Mouse (Mus musculus) small intestine, adult 2 months (tissue): Measurements from ENCODE around the gene Aldh3b2. TPM values are rescaled to one million over a fixed set of nuclear protein-coding genes. Genes with fewer than 3 reads are reported as not detected.

ENCODE experiments used
- H3K27ac ChIP-seq: fragments of 200-500 bp; 2 replicates; pipeline ENCODE4 v1.5.1; 2012; ENCODE audit warnings: low read depth, low read length, control low read depth, inconsistent platforms; ENCODE audit not compliant: insufficient read depth
- H3K27me3 ChIP-seq: fragments of 200-500 bp; 2 replicates; pipeline ENCODE4 v1.6.1; 2012; ENCODE audit warnings: mild to moderate bottlenecking, moderate library complexity, low read length, inconsistent platforms; ENCODE audit not compliant: control insufficient read depth, insufficient read depth
- H3K36me3 ChIP-seq: fragments of 200-500 bp; 2 replicates; pipeline ENCODE4 v1.6.1; 2012; ENCODE audit warnings: mild to moderate bottlenecking, low read length, control low read depth, inconsistent platforms; ENCODE audit not compliant: control insufficient read depth, insufficient read depth
- H3K4me1 ChIP-seq: fragments of 200-500 bp; 2 replicates; pipeline ENCODE4 v1.6.1; 2012; ENCODE audit warnings: low read length, inconsistent platforms, mixed read lengths; ENCODE audit not compliant: control insufficient read depth, insufficient read depth, insufficient read length
- H3K4me3 ChIP-seq: fragments of 200-500 bp; 2 replicates; pipeline ENCODE4 v1.5.1; 2012; ENCODE audit warnings: low read depth, mild to moderate bottlenecking, control low read depth, inconsistent platforms, low read length, moderate library complexity
- CTCF ChIP-seq: fragments of 200-500 bp; IDR thresholded peaks from 2 replicates; pipeline ENCODE4 v1.5.1; 2012; ENCODE audit warnings: low read depth, mild to moderate bottlenecking, control low read depth, inconsistent platforms, low read length, moderate library complexity, mixed read lengths; ENCODE audit not compliant: insufficient replicate concordance, insufficient read length; ENCODE audit errors: extremely low read depth
- POLR2A ChIP-seq: fragments of 200-500 bp; IDR thresholded peaks from 2 replicates; pipeline ENCODE4 v1.6.1; 2012; ENCODE audit warnings: low read depth, mild to moderate bottlenecking, control low read depth, inconsistent platforms, low read length, moderate library complexity
- WGBS: fragments of 180-500 bp; shearing (Covaris S2); methylation state at CpG from one replicate; pipeline ENCODE4 v1.1.7; 2018; 5-methylcytosine and 5-hydroxymethylcytosine counted together
- polyA plus RNA-seq: library from polyadenylated mRNA; depleted of rRNA; stranded (reverse); fragments of >200 nt; gene quantifications from 2 replicates; pipeline ENCODE4 v1.2.3, GENCODE M21; 2012

Aldh3b2 gene
- polyA plus RNA-seq, 1 experiment = 0.55 TPM

GRCm38 (mm10) chr19:3935896-3936850 lies 36.0 kb upstream of the Aldh3b2 start:
- peak overlapping the region; percentile 74 for H3K4me3 ChIP-seq
- TF ChIP-seq CTCF (no peak), POLR2A (peak; percentile 45)
- no peaks in the 10 kb centered on the region for H3K27me3 ChIP-seq
- H3K4me1 ChIP-seq = peaks cover 5% of the 10 kb centered on the region; the same call in 1 of the 2 replicates
- H3K27ac ChIP-seq = peak overlapping the region; percentile 89
- H3K36me3 ChIP-seq = 0 out of 2 replicates have a peak, but pooled peaks cover 2% of the 10 kb centered on the region
- WGBS = 4% methylated on average over 22 of the region's 22 CpGs

GRCm38 (mm10) chr19:3942315-3942714 lies 29.8 kb upstream of the Aldh3b2 start:
- Histone ChIP-seq H3K4me3 (no peak overlapping the region), H3K4me1 (peaks cover 12% of the 10 kb centered on the region), H3K36me3 (peaks cover 10% of the 10 kb centered on the region), H3K27me3 (no peaks in the 10 kb centered on the region), H3K27ac (no peak overlapping the region)
- 84% methylated on average over 7 of the region's 7 CpGs for WGBS
- no peak for TF ChIP-seq POLR2A
- no peak for TF ChIP-seq CTCF

GRCm38 (mm10) chr19:3942986-3943735 lies 29.0 kb upstream of the Aldh3b2 start:
- no peaks in the 10 kb centered on the region for H3K27me3 ChIP-seq
- H3K27ac ChIP-seq = no peak overlapping the region
- peaks cover 12% of the 10 kb centered on the region for H3K36me3 ChIP-seq
- WGBS = 15% methylated on average over 27 of the region's 27 CpGs
- peak; percentile 16; the same call in 1 of the 2 replicates for TF ChIP-seq POLR2A
- TF ChIP-seq CTCF = no peak
- H3K4me3 ChIP-seq = peak overlapping the region; percentile 25; the same call in 1 of the 2 replicates
- H3K4me1 ChIP-seq = peaks cover 12% of the 10 kb centered on the region

GRCm38 (mm10) chr19:3945872-3946564 lies 26.1 kb upstream of the Aldh3b2 start:
- 38% methylated on average over 10 of the region's 10 CpGs for WGBS
- H3K27ac ChIP-seq = no peak overlapping the region
- peaks cover 12% of the 10 kb centered on the region for H3K4me1 ChIP-seq
- H3K36me3 ChIP-seq = peaks cover 22% of the 10 kb centered on the region
- H3K27me3 ChIP-seq = no peaks in the 10 kb centered on the region
- no peak for TF ChIP-seq POLR2A
- no peak for TF ChIP-seq CTCF
- H3K4me3 ChIP-seq = no peak overlapping the region

- Histone ChIP-seq H3K36me3 (peaks cover 22% of the 10 kb centered on the region), H3K27me3 (no peaks in the 10 kb centered on the region), H3K4me3 (no peak overlapping the region), H3K27ac (no peak overlapping the region), H3K4me1 (peaks cover 12% of the 10 kb centered on the region)
- WGBS = 45% methylated on average over 2 of the region's 2 CpGs
- TF ChIP-seq CTCF (peak; percentile 84; the same call in 1 of the 2 replicates), POLR2A (no peak)
These were observed 25.4 kb upstream of the Aldh3b2 start for GRCm38 (mm10) chr19:3946715-3947114.

GRCm38 (mm10) chr19:3947813-3948212 lies 24.3 kb upstream of the Aldh3b2 start:
- H3K4me3 ChIP-seq = no peak overlapping the region
- H3K27ac ChIP-seq = no peak overlapping the region
- H3K27me3 ChIP-seq = no peaks in the 10 kb centered on the region
- H3K4me1 ChIP-seq = peaks cover 8% of the 10 kb centered on the region
- TF ChIP-seq CTCF (no peak), POLR2A (no peak)
- peaks cover 19% of the 10 kb centered on the region for H3K36me3 ChIP-seq
- 74% methylated on average over 3 of the region's 3 CpGs for WGBS

GRCm38 (mm10) chr19:3948546-3948945 lies 23.6 kb upstream of the Aldh3b2 start:
- H3K4me1 ChIP-seq = peaks cover 3% of the 10 kb centered on the region; the same call in 1 of the 2 replicates
- TF ChIP-seq POLR2A (no peak), CTCF (no peak)
- H3K27me3 ChIP-seq = no peaks in the 10 kb centered on the region
- H3K27ac ChIP-seq = no peak overlapping the region
- 88% methylated on average over 14 of the region's 14 CpGs for WGBS
- H3K4me3 ChIP-seq = no peak overlapping the region
- H3K36me3 ChIP-seq = peaks cover 19% of the 10 kb centered on the region
